Mouse (Mus musculus) myocyte (in vitro differentiated cells): ENCODE results near the gene Ppp1r13l. TPM values are rescaled to one million over a fixed set of nuclear protein-coding genes. Genes with fewer than 3 reads are reported as not detected.

Experiments used
- H3K27me3 ChIP-seq: one replicate; pipeline ENCODE4 v1.6.1; 2011; ENCODE audit not compliant: control insufficient read depth, insufficient read depth, insufficient read length
- H3K36me3 ChIP-seq: one replicate; pipeline ENCODE4 v1.6.1; 2011; ENCODE audit not compliant: control insufficient read depth, insufficient read depth
- H3K4me2 ChIP-seq: one replicate; pipeline ENCODE4 v1.6.1; 2011; ENCODE audit warnings: low read depth, control low read depth
- H3K4me3 ChIP-seq: one replicate; pipeline ENCODE4 v1.5.1; 2011; ENCODE audit warnings: mild to moderate bottlenecking, control low read depth, moderate library complexity
- H3K79me2 ChIP-seq: one replicate; pipeline ENCODE4 v1.6.1; 2011; ENCODE audit not compliant: control insufficient read depth, insufficient read depth
- H3ac ChIP-seq: one replicate; pipeline ENCODE4 v1.6.1; 2011; ENCODE audit not compliant: control insufficient read depth, insufficient read length
- CEBPB ChIP-seq: IDR thresholded peaks from 2 replicates; pipeline ENCODE4 v1.6.1; 2011; ENCODE audit warnings: mild to moderate bottlenecking, moderate library complexity; ENCODE audit not compliant: poor library complexity, insufficient read depth, severe bottlenecking
- E2F4 ChIP-seq: IDR thresholded peaks from one replicate; pipeline ENCODE4 v1.6.1; 2011; ENCODE audit warnings: mild to moderate bottlenecking, control low read depth, moderate library complexity; ENCODE audit not compliant: insufficient read depth
- MAX ChIP-seq: IDR thresholded peaks from one replicate; pipeline ENCODE4 v1.6.1; 2011; ENCODE audit warnings: low read depth, mild to moderate bottlenecking, control low read depth
- MYOD1 ChIP-seq, 3 experiments: IDR thresholded peaks; one replicate each; pipeline ENCODE4 v1.6.1; 2011; ENCODE audit warnings: control low read depth in 2 of 3, low read depth in 2 of 3, mild to moderate bottlenecking in 2 of 3, moderate library complexity in 1 of 3; ENCODE audit not compliant: insufficient read length in 2 of 3, control insufficient read depth in 1 of 3
- MYOG ChIP-seq, 3 experiments: IDR thresholded peaks; one replicate each; pipeline ENCODE4 v1.6.1; 2011; ENCODE audit warnings: control low read depth in 2 of 3, low read depth in 2 of 3, mild to moderate bottlenecking in 2 of 3; ENCODE audit not compliant: insufficient read length in 2 of 3, control insufficient read depth in 1 of 3, insufficient read depth in 1 of 3
- POLR2A ChIP-seq: IDR thresholded peaks from one replicate; pipeline ENCODE4 v1.6.1; 2011; ENCODE audit warnings: low read depth, mild to moderate bottlenecking, control low read depth, moderate library complexity; ENCODE audit not compliant: insufficient read length
- POLR2AphosphoS2 ChIP-seq: IDR thresholded peaks from one replicate; pipeline ENCODE4 v1.6.1; 2011; ENCODE audit warnings: low read depth, control low read depth; ENCODE audit not compliant: insufficient read length
- REST ChIP-seq: IDR thresholded peaks from one replicate; pipeline ENCODE4 v1.6.1; 2011; ENCODE audit warnings: mild to moderate bottlenecking, control low read depth, moderate library complexity; ENCODE audit not compliant: insufficient read depth, insufficient read length
- SRF ChIP-seq: IDR thresholded peaks from one replicate; pipeline ENCODE4 v1.6.1; 2011; ENCODE audit warnings: low read depth; ENCODE audit not compliant: control insufficient read depth, insufficient read length
- TCF12 ChIP-seq: IDR thresholded peaks from one replicate; pipeline ENCODE4 v1.6.1; 2011; ENCODE audit warnings: mild to moderate bottlenecking, control low read depth; ENCODE audit not compliant: poor library complexity, insufficient read depth, severe bottlenecking
- TCF3 ChIP-seq: IDR thresholded peaks from one replicate; pipeline ENCODE4 v1.6.1; 2011; ENCODE audit warnings: low read depth, control low read depth; ENCODE audit not compliant: insufficient read length
- USF1 ChIP-seq: IDR thresholded peaks from one replicate; pipeline ENCODE4 v1.6.1; 2011; ENCODE audit warnings: low read depth, mild to moderate bottlenecking, control low read depth, moderate library complexity
- polyA plus RNA-seq: library from polyadenylated mRNA; unstranded; fragments of >200 nt; fragmentation: generic; extraction: Trizol; gene quantifications from one replicate; pipeline ENCODE4 v1.2.1, GENCODE M21; 2012; ENCODE audit warnings: missing spikeins

Gene Ppp1r13l
- polyA plus RNA-seq, 1 experiment, result 36.0 TPM

GRCm38 (mm10) chr7:19356311-19356710 lies 3.2 kb upstream of the Ppp1r13l start:
- no peaks in the 10 kb centered on the region for H3K36me3 ChIP-seq
- H3K4me3 ChIP-seq, result no peak overlapping the region
- TF ChIP-seq POLR2A (no peak), MAX (no peak), MYOD1 (IDR thresholded peaks at IDR 0.05; ENCODE audit: control insufficient read depth in 1 of 3, insufficient read length in 2 of 3, low read depth in 2 of 3) (no peak), TCF3 (no peak), REST (no peak)
- no peak overlapping the region for H3K4me2 ChIP-seq
- no peak overlapping the region for H3ac ChIP-seq
- H3K79me2 ChIP-seq, result peaks cover 12% of the 10 kb centered on the region
- H3K27me3 ChIP-seq, result no peaks in the 10 kb centered on the region

GRCm38 (mm10) chr7:19357381-19358375 lies 1.9 kb upstream of the Ppp1r13l start:
- peaks cover 26% of the 10 kb centered on the region for H3K79me2 ChIP-seq
- H3K36me3 ChIP-seq, result no peaks in the 10 kb centered on the region
- H3K27me3 ChIP-seq, result no peaks in the 10 kb centered on the region
- H3K4me2 ChIP-seq, result peak overlapping the region; percentile 98
- H3ac ChIP-seq, result peak overlapping the region; percentile 34
- no peak for TF ChIP-seq POLR2AphosphoS2
- no peak for TF ChIP-seq MYOG (IDR thresholded peaks at IDR 0.05; ENCODE audit: control insufficient read depth in 1 of 3, insufficient read depth in 1 of 3, insufficient read length in 2 of 3, low read depth in 2 of 3)
- TF ChIP-seq TCF12, result no peak
- TF ChIP-seq REST, result no peak
- TF ChIP-seq MAX, result no peak
- TF ChIP-seq TCF3, result no peak
- no peak for TF ChIP-seq CEBPB
- no peak for TF ChIP-seq E2F4
- TF ChIP-seq MYOD1 (IDR thresholded peaks at IDR 0.05; ENCODE audit: control insufficient read depth in 1 of 3, insufficient read length in 2 of 3, low read depth in 2 of 3), result no peak
- TF ChIP-seq SRF, result no peak
- TF ChIP-seq POLR2A, result no peak
- TF ChIP-seq USF1, result no peak
- peak overlapping the region; percentile 90 for H3K4me3 ChIP-seq

- Histone ChIP-seq H3K4me3 (peak overlapping the region; percentile 90), H3K79me2 (peaks cover 34% of the 10 kb centered on the region), H3ac (peak overlapping the region; percentile 34), H3K36me3 (no peaks in the 10 kb centered on the region), H3K27me3 (no peaks in the 10 kb centered on the region), H3K4me2 (peak overlapping the region; percentile 98)
- TF ChIP-seq MAX (no peak), SRF (no peak), TCF3 (no peak), MYOG (IDR thresholded peaks at IDR 0.05; ENCODE audit: control insufficient read depth in 1 of 3, insufficient read depth in 1 of 3, insufficient read length in 2 of 3, low read depth in 2 of 3) (no peak), POLR2A (no peak), REST (no peak), USF1 (no peak), POLR2AphosphoS2 (no peak), CEBPB (no peak), E2F4 (no peak), MYOD1 (IDR thresholded peaks at IDR 0.05; ENCODE audit: control insufficient read depth in 1 of 3, insufficient read length in 2 of 3, low read depth in 2 of 3) (no peak)
Measured at GRCm38 (mm10) chr7:19358634-19359033, 915 bp upstream of the Ppp1r13l start.

GRCm38 (mm10) chr7:19359892-19360641 lies 518 bp downstream of the Ppp1r13l start:
- Histone ChIP-seq H3K36me3 (no peaks in the 10 kb centered on the region), H3ac (peak overlapping the region; percentile 34), H3K79me2 (peaks cover 44% of the 10 kb centered on the region), H3K4me2 (peak overlapping the region; percentile 98), H3K4me3 (peak overlapping the region; percentile 90), H3K27me3 (no peaks in the 10 kb centered on the region)
- TF ChIP-seq POLR2A (peak; percentile 64), MYOD1 (IDR thresholded peaks at IDR 0.05; ENCODE audit: control insufficient read depth in 1 of 3, insufficient read length in 2 of 3, low read depth in 2 of 3) (peak in 1 of 3 experiments; percentile 49), SRF (no peak), POLR2AphosphoS2 (no peak), CEBPB (no peak), E2F4 (no peak), MYOG (IDR thresholded peaks at IDR 0.05; ENCODE audit: control insufficient read depth in 1 of 3, insufficient read depth in 1 of 3, insufficient read length in 2 of 3, low read depth in 2 of 3) (peak in 2 of 3 experiments; percentile 19 to 33)
